ENCODE assay signal across 13 mouse cellular contexts in genomic region chr3:38194001-38194400, GRCm38 (mm10).
DNase-seq lines count a peak whose midpoint lies in the region; ATAC-seq and TF ChIP-seq lines count a peak whose summit lies in the region.
"Had no signal": no experiment of that assay in that cellular context is flagged by ENCODE, and none has a peak within 500 bp of the region (broad histone marks: within the 10 kb centered on the region; RNA-seq: fewer than 3 reads in every experiment).

No protein-coding gene starts in this region.

- no peaks in the 10 kb centered on the region for H3K4me1 ChIP-seq in hindbrain, postnatal 0 days (ENCODE audit: insufficient read depth, low read length)
- no peaks in the 10 kb centered on the region for H3K4me1 ChIP-seq in hindbrain, embryonic 12.5 days
- H3K4me1 ChIP-seq: limb, embryonic 15.5 days had no signal

- H3K36me3 ChIP-seq in hindbrain, postnatal 0 days (ENCODE audit: insufficient read depth, low read length) = no peaks in the 10 kb centered on the region
- H3K36me3 ChIP-seq in hindbrain, embryonic 12.5 days = no peaks in the 10 kb centered on the region
- H3K36me3 ChIP-seq: limb, embryonic 15.5 days had no signal

- no peak for TF ChIP-seq CTCF in hindbrain, postnatal 0 days (IDR thresholded peaks at IDR 0.05; ENCODE audit: low read depth)
- no peak for TF ChIP-seq CTCF in gastrocnemius, adult 2 months (IDR thresholded peaks at IDR 0.05)

- H3K9me3 ChIP-seq in hindbrain, postnatal 0 days (ENCODE audit: low read length) = no peaks in the 10 kb centered on the region
- H3K9me3 ChIP-seq in hindbrain, embryonic 12.5 days (replicated peaks) = no peaks in the 10 kb centered on the region
- H3K9me3 ChIP-seq: limb, embryonic 15.5 days had no signal

- no peak overlapping the region for H3K27ac ChIP-seq in hindbrain, postnatal 0 days
- H3K27ac ChIP-seq in hindbrain, embryonic 12.5 days = no peak overlapping the region
- H3K27ac ChIP-seq in gastrocnemius, adult 2 months = no peak overlapping the region; the same call in 1 of the 2 replicates
- H3K27ac ChIP-seq: limb, embryonic 15.5 days; macrophage had no signal

- no peak overlapping the region for H3K4me3 ChIP-seq in hindbrain, postnatal 0 days (ENCODE audit: low read length)
- no peak overlapping the region for H3K4me3 ChIP-seq in hindbrain, embryonic 12.5 days
- no peak overlapping the region for H3K4me3 ChIP-seq in gastrocnemius, adult 2 months
- H3K4me3 ChIP-seq: limb, embryonic 15.5 days had no signal

- intact Hi-C loops in gastrocnemius, adult 2 months (cut with DNase I) = no loop called here
- intact Hi-C loops in left cerebral cortex, postnatal 36 days (cut with DNase I) = no loop called here

- peak; percentile 61 for DNase-seq in hindbrain, postnatal 0 days (ENCODE audit: low spot score)
- peak; percentile 62 for DNase-seq in gastrocnemius, adult 2 months
- peak; percentile 51 to 63 for DNase-seq in heart, adult 9 months (ENCODE audit: low spot score in 2 of 2)
- peak; percentile 44 to 61 for DNase-seq in lung, postnatal 4 days
- no peak for DNase-seq in left cerebral cortex, postnatal 36 days (ENCODE audit: low spot score in 2 of 2)
- DNase-seq in urinary bladder, postnatal 10 days (ENCODE audit: low spot score) = no peak
- DNase-seq: cerebellum, adult 9-10 months; kidney, postnatal 10 days; thymus, postnatal 36 days had no signal

- WGBS in hindbrain, postnatal 0 days = 46% methylated on average over 4 of the region's 4 CpGs
- WGBS in hindbrain, embryonic 12.5 days = 81% methylated on average over 4 of the region's 4 CpGs

- no peaks in the 10 kb centered on the region for H3K27me3 ChIP-seq in hindbrain, postnatal 0 days (ENCODE audit: insufficient read depth, low read length)
- no peaks in the 10 kb centered on the region for H3K27me3 ChIP-seq in hindbrain, embryonic 12.5 days
- H3K27me3 ChIP-seq: limb, embryonic 15.5 days had no signal

- peak; percentile 76 for ATAC-seq in hindbrain, postnatal 0 days
- ATAC-seq in hindbrain, embryonic 12.5 days (ENCODE audit: low FRiP score) = no peak
- ATAC-seq: CD4-positive, CD25-positive, alpha-beta regulatory T cell, adult 4 months had no signal

- no peak overlapping the region for H3K9ac ChIP-seq in hindbrain, postnatal 0 days (replicated peaks; ENCODE audit: low read length)
- no peak overlapping the region for H3K9ac ChIP-seq in hindbrain, embryonic 12.5 days
- H3K9ac ChIP-seq: limb, embryonic 15.5 days had no signal

- no peak overlapping the region for H3K4me2 ChIP-seq in hindbrain, postnatal 0 days (ENCODE audit: low read depth, low read length)
- no peak overlapping the region for H3K4me2 ChIP-seq in hindbrain, embryonic 12.5 days (replicated peaks)
- H3K4me2 ChIP-seq: limb, embryonic 15.5 days had no signal

Comparison
In these comparisons a context has a peak if more than half of its experiments do, and no peak if none do; other contexts are left out.
1. DNase-seq: peak in hindbrain, postnatal 0 days (single experiment), gastrocnemius, adult 2 months (single experiment), heart, adult 9 months (2 of 2) and lung, postnatal 4 days (2 of 2); none in left cerebral cortex, postnatal 36 days (0 of 2) and urinary bladder, postnatal 10 days (single experiment).